Mouse (Mus musculus) heart, adult 9 months (tissue): Measurements from ENCODE around the gene Nsd1.
A peak's percentile ranks its signal among the peaks of the same experiment; 100 is the strongest.
"Not testable (repeated sequence)": the region's sequence is repeated elsewhere in the genome, so short reads cannot be mapped to it uniquely, and the experiment has no call there.

Experiments
- DNase-seq, 2 experiments: peaks; one replicate each; pipeline ENCODE4 v3.0.0; 2022; ENCODE audit warnings: low spot score in 2 of 2

The Nsd1 gene

GRCm38 (mm10) chr13:55209649-55210192 lies at the start of gene Nsd1:
Gene Nsd1, plus strand, starts transcription at chr13:55209782.
- DNase-seq, result peak in 1 of 2 experiments; percentile 33

GRCm38 (mm10) chr13:55162365-55162764 lies 47.2 kb upstream of the Nsd1 start:
- no peak for DNase-seq

GRCm38 (mm10) chr13:55163553-55163952 lies 46.0 kb upstream of the Nsd1 start:
- DNase-seq, result no peak

GRCm38 (mm10) chr13:55165831-55166339 lies 43.7 kb upstream of the Nsd1 start:
- DNase-seq, result no peak

- DNase-seq, result no peak
Observed at GRCm38 (mm10) chr13:55166806-55167725, 42.5 kb upstream of the Nsd1 start.

GRCm38 (mm10) chr13:55167798-55168197 lies 41.8 kb upstream of the Nsd1 start:
- no peak for DNase-seq

- DNase-seq, result no peak
Observed at GRCm38 (mm10) chr13:55168255-55168654, 41.3 kb upstream of the Nsd1 start.

- DNase-seq, result peak; percentile 75 to 77
Observed at GRCm38 (mm10) chr13:55168958-55169369, 40.6 kb upstream of the Nsd1 start.

GRCm38 (mm10) chr13:55171517-55172335 lies 37.9 kb upstream of the Nsd1 start:
- DNase-seq, result peak; percentile 61 to 71

GRCm38 (mm10) chr13:55172336-55172770 lies 37.2 kb upstream of the Nsd1 start:
- no peak for DNase-seq

- no peak for DNase-seq
Observed at GRCm38 (mm10) chr13:55174347-55174746, 35.2 kb upstream of the Nsd1 start.

GRCm38 (mm10) chr13:55176265-55176664 lies 33.3 kb upstream of the Nsd1 start:
- DNase-seq, result no peak

GRCm38 (mm10) chr13:55177903-55178496 lies 31.6 kb upstream of the Nsd1 start:
- DNase-seq, result peak; percentile 59 to 68

- peak; percentile 60 to 75 for DNase-seq
Observed at GRCm38 (mm10) chr13:55178556-55178955, 31.0 kb upstream of the Nsd1 start.

- DNase-seq, result no peak
Observed at GRCm38 (mm10) chr13:55179591-55179990, 30.0 kb upstream of the Nsd1 start.

- no peak for DNase-seq
Observed at GRCm38 (mm10) chr13:55181786-55182172, 27.8 kb upstream of the Nsd1 start.

- DNase-seq, result peak; percentile 83 to 86
Observed at GRCm38 (mm10) chr13:55182173-55182894, 27.2 kb upstream of the Nsd1 start.

- no peak for DNase-seq
Observed at GRCm38 (mm10) chr13:55183382-55183781, 26.2 kb upstream of the Nsd1 start.

- not testable (repeated sequence) for DNase-seq
Observed at GRCm38 (mm10) chr13:55187062-55187461, 22.5 kb upstream of the Nsd1 start.

GRCm38 (mm10) chr13:55189531-55190107 lies 20.0 kb upstream of the Nsd1 start:
- no peak for DNase-seq
